7 mouse cellular contexts compared by ENCODE assay signal in the genomic region with DNA sequence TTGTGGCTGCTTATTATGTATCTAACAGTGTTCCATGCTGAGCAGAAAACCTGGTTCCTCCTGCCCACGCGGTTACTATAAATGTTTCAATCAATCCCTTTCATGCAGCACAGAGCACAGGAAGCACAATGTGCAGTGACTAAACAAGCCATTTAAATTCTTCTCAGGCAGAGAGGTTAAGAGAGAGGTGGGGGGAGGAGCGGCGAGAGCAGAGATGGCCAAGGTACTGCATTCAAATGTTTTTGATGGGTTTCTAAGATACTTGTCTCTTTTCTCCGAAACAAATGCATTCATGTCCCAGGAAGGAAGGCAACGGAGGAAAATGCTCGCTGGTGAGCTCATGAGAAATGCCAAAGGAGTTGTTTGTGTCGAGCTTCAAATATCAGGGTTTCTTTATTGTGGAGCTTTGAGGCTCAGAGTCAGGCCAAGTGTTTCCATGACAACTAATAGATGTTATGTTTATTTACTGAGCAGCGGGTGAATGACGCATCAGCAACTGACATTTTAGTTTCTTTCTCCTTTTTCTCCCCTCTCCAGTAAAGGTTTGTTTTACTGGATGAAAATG.
DNase-seq lines count a peak whose midpoint lies in the region; ATAC-seq lines count a peak whose summit lies in the region.

No protein-coding gene starts in this region.

- H3K9me3 ChIP-seq in forebrain, embryonic 16.5 days (ENCODE audit: control insufficient read depth, low read length) = no peaks in the 10 kb centered on the region
- H3K9me3 ChIP-seq in intestine, embryonic 16.5 days (ENCODE audit: control insufficient read depth, low read length) = no peaks in the 10 kb centered on the region
- H3K9me3 ChIP-seq in limb, embryonic 15.5 days = no peaks in the 10 kb centered on the region

- peak overlapping the region; percentile 6; the same call in 1 of the 2 replicates for H3K4me3 ChIP-seq in forebrain, embryonic 16.5 days (replicated peaks; ENCODE audit: low read length)
- H3K4me3 ChIP-seq in intestine, embryonic 16.5 days (ENCODE audit: low read length) = no peak overlapping the region
- no peak overlapping the region for H3K4me3 ChIP-seq in limb, embryonic 15.5 days

- no peaks in the 10 kb centered on the region for H3K27me3 ChIP-seq in forebrain, embryonic 16.5 days (replicated peaks; ENCODE audit: control insufficient read depth, insufficient read depth, low read length)
- no peaks in the 10 kb centered on the region for H3K27me3 ChIP-seq in intestine, embryonic 16.5 days (replicated peaks; ENCODE audit: control insufficient read depth, insufficient read depth, low read length)
- H3K27me3 ChIP-seq in limb, embryonic 15.5 days = no peaks in the 10 kb centered on the region

- H3K4me2 ChIP-seq in forebrain, embryonic 16.5 days (ENCODE audit: low read length) = peak overlapping the region; percentile 49
- peak overlapping the region; percentile 18; the same call in 1 of the 2 replicates for H3K4me2 ChIP-seq in intestine, embryonic 16.5 days (ENCODE audit: low read depth, low read length)
- peak overlapping the region; percentile 14; the same call in 1 of the 2 replicates for H3K4me2 ChIP-seq in limb, embryonic 15.5 days

- peak; percentile 88 for ATAC-seq in forebrain, embryonic 16.5 days
- no peak for ATAC-seq in intestine, embryonic 16.5 days
- no peak for ATAC-seq in limb, embryonic 15.5 days (ENCODE audit: insufficient number of reproducible peaks, low FRiP score, low TSS enrichment, low read depth)

- peak; percentile 59 for DNase-seq in T-cell, adult 2 months (ENCODE audit: low spot score)
- peak; percentile 14 to 25 for DNase-seq in cerebellum, adult 18-20 months
- DNase-seq in retina, postnatal 1 day = peak; percentile 76
- no peak for DNase-seq in ovary, postnatal 14 days (ENCODE audit: low spot score)

- H3K4me1 ChIP-seq in forebrain, embryonic 16.5 days (replicated peaks; ENCODE audit: control insufficient read depth, insufficient read depth, low read length) = peaks cover 32% of the 10 kb centered on the region
- peaks cover 5% of the 10 kb centered on the region for H3K4me1 ChIP-seq in intestine, embryonic 16.5 days (ENCODE audit: control insufficient read depth, insufficient read depth, low read length)
- H3K4me1 ChIP-seq in limb, embryonic 15.5 days = peaks cover 16% of the 10 kb centered on the region; the same call in 1 of the 2 replicates

- no peaks in the 10 kb centered on the region for H3K36me3 ChIP-seq in forebrain, embryonic 16.5 days (ENCODE audit: control insufficient read depth, insufficient read depth)
- no peaks in the 10 kb centered on the region for H3K36me3 ChIP-seq in intestine, embryonic 16.5 days (ENCODE audit: control insufficient read depth, insufficient read depth, low read length)
- no peaks in the 10 kb centered on the region for H3K36me3 ChIP-seq in limb, embryonic 15.5 days

- WGBS in forebrain, embryonic 16.5 days = under 1% methylated on average over 10 of the region's 10 CpGs
- 7% methylated on average over 10 of the region's 10 CpGs for WGBS in intestine, embryonic 16.5 days
- 12% methylated on average over 10 of the region's 10 CpGs for WGBS in limb, embryonic 15.5 days

- peak overlapping the region; percentile 34; the same call in 1 of the 2 replicates for H3K9ac ChIP-seq in forebrain, embryonic 16.5 days (replicated peaks; ENCODE audit: low read depth, low read length)
- H3K9ac ChIP-seq in intestine, embryonic 16.5 days (ENCODE audit: low read depth, low read length) = no peak overlapping the region
- H3K9ac ChIP-seq in limb, embryonic 15.5 days = no peak overlapping the region

- H3K27ac ChIP-seq in forebrain, embryonic 16.5 days (ENCODE audit: low read length) = peak overlapping the region; percentile 92
- no peak overlapping the region for H3K27ac ChIP-seq in intestine, embryonic 16.5 days (ENCODE audit: low read length)
- no peak overlapping the region for H3K27ac ChIP-seq in limb, embryonic 15.5 days
